Mouse (Mus musculus) left cerebral cortex, postnatal 14 days (tissue): Measurements from ENCODE around the gene Sucla2. TPM values are rescaled to one million over a fixed set of nuclear protein-coding genes. Genes with fewer than 3 reads are reported as not detected.
"Not testable (repeated sequence)": the region's sequence is repeated elsewhere in the genome, so short reads cannot be mapped to it uniquely, and the experiment has no call there.

Experiments used
- DNase-seq, 2 experiments: peaks; one replicate each; pipeline ENCODE4 v3.0.0; 2021 to 2022; ENCODE audit warnings: low spot score in 2 of 2, mixed read lengths in 1 of 2
- intact Hi-C: fragments of 180-260 bp; cut with DNase I; formaldehyde crosslinking; loops from one replicate; pipeline ENCODE4 v1.15.1; 2025
- total RNA-seq, 2 experiments: library from RNA; stranded (reverse); gene quantifications; 2 replicates each; pipeline ENCODE4 v1.2.3; 2021

The Sucla2 gene
- total RNA-seq, 2 experiments from 2014 or later = 150 to 155 TPM

DNA sequence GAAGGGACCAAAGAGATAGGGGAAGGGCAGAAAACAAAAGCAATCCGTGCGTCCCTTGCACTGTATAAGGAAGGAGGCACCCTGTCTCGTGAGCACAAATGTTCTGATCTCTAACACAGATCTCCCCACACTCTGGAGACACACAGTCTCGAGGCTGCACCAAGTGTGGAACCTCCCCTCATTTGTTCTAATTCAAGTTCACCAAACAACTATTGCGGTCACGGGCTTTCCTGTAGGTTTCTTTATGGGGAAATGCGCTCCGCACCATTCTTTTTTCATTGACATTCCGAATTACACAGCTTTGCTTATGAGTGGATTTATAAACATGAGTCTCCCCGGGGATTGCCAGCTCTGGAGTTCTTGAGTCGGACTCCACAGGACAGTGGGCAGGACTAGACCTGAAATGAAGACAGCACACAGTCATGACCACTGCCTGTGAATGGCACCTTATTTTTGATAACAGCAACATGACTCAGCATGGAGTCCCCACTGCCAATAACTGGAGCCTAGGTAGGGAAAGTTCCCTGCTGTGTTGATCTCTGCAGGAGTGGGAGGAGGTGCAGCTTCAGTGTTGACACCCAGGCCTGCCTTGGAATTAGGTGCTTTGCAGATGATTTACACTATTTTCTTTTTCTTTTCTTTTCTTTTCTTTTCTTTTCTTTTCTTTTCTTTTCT is 17.3 kb upstream of the Sucla2 start:
- no peak for DNase-seq
- intact Hi-C loops = loop anchor here (10.0 kb wide), 2 partner anchors 123 to 403 kb away; partner anchors contain the start of gene Itm2b

DNA sequence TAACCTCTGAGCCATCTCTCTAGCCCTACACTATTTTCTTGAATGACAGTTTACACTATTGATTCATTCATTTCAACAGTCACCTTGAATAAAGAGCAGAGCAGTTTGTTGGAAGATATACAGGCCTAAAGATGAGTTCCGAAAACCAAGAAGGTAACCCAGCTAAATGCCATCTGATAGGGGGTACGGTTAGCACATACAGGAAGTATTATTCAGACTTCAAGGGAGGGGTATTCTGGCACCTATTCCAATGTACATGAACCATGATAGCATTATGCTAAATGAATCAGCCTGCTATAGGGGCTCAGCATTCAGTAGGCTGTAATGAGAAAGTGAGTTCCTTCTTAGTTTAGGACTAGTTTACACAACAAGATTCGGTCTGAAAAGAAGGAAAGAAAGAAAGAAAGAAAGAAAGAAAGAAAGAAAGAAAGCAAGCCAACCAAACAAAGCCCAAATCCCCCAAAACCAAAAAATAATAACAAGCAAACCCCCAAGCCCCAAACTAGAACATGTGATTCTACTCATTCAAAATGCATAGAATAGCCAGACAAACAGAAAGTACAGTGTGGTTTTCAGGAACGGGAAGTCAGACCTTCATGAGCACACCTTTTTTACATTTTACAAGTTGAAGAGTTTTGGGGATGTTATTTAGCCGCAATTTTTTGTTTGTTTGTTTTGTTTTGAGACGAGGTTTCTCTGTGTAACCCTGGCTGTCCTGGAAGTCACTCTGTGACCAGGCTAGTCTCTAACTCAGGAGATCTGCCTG is 16.3 kb upstream of the Sucla2 start:
- DNase-seq = no peak
- intact Hi-C loops = loop anchor here (10.0 kb wide), 2 partner anchors 124 to 404 kb away; partner anchors contain the start of gene Itm2b

DNA sequence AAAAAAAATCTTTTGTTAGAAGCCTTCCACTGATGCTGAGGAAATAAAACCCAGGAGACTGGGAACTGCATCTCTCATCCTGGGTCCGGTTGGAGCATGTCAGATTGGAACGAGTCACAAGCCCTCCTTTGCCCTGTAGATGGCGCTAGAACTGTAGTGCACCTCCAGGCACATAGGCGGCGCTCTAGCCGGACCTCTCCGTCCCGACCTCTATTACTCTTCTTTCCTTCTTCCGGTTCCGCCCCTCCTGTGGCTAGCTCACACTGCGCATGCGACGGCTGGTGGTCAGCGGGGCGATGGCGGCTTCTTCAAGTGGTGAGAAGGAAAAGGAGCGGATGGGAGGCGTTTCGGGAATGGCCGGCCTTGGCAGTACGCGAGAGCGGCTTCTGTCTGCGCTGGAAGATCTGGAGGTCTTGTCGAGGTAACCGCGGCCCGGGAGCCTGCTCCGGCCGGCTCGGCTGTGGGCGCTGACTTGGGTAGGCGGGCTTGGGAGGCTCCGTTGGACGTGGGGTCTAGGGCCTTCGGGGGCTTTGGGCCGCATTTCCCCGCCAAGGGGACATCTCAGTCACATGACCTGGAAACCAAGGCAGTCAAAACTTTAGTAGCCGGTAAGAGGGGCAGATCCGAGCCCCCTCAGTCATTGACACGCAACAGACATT is 15.2 kb upstream of the Sucla2 start, which contains the start of gene Med4:
TSS of gene Med4 (plus strand) at position 261 of the 659 bp plus-strand sequence.
- intact Hi-C loops = loop anchor here (10.0 kb wide), 2 partner anchors 125 to 405 kb away; partner anchors contain the start of gene Itm2b
- peak; percentile 95 to 97 for DNase-seq

GRCm38 (mm10) chr14:73524136-73524535 is 983 bp upstream of the Sucla2 start:
- intact Hi-C loops = loop anchor here (5.0 kb wide), 1 partner anchor 1183 kb away; no protein-coding TSS in a partner anchor
- no peak for DNase-seq

- DNase-seq, intact Hi-C loops: not testable (repeated sequence)
Observed at GRCm38 (mm10) chr14:73528661-73529060, 3.5 kb downstream of the Sucla2 start.

DNA sequence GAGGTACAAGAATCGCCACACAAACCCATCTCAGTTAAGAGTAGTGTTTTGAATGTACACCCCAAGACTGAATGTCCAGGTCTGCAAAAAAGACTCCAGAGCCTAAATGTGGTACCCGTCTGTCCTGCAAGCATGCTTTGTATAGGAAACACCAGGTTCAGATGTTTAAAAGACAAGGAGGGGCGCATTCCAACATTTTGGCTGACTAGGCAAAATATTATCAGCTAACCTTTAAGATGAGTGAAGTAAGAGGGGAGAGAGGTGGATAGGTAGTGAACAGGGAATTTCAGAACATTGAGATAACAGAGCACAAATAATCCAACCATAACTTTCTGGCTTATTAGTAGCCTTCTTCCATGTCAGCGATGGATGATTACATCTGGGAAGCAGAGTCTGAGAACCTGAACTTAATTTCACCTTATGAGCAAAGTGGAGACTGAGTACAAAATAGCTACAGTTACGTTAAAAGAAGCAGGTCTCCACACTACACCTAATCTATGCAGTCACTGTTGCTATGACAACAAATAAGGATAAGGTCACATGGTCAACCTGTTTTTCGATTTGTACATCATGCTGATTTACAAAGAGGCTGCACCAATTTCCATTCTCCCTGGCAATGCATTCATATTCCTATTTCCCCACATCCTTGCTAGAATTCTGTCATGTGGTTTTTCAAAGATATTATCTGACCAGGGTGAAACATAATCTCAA is 8.8 kb downstream of the Sucla2 start:
- no peak for DNase-seq
- intact Hi-C loops = no loop called here

DNA sequence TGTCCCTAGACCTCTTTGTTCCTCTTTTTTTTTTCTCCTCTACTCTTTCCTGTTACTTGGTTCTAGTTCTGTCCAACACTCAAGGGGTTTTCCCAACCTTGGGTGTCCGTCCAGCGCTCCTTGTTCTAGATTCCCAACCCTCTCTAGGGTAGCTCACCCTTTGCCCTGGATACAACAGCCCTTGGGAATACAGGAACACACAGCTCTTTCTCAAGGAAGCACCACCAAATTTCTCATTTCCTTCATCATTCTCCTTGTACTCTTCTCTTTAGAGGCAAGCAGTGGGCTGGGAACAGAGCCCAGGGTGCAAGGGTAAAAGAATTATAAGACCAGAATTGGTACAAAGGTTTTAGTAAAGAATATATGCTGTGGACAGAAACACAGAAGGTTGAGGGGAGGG is 10.5 kb downstream of the Sucla2 start:
- no peak for DNase-seq
- intact Hi-C loops = no loop called here

DNA sequence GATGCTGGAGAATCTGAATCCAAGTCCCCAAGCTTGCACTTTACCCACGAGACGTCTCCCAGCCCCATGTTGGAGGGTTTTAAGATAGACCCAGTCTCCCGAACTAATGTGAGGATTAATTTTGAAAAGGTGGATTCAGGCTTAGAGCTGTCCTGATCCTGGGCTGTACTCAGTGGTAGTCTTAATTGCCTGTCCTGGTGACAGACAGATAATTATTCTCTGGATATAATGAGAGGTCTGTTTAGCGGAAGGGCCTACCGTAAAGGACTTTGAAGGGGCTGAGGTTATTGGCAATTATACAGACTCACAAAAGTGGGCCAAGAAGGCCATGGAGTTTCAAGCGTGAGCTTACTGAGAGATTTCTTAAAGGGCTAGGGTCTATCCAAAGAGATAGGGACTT is 18.7 kb downstream of the Sucla2 start:
- intact Hi-C loops = no loop called here
- DNase-seq = no peak

DNA sequence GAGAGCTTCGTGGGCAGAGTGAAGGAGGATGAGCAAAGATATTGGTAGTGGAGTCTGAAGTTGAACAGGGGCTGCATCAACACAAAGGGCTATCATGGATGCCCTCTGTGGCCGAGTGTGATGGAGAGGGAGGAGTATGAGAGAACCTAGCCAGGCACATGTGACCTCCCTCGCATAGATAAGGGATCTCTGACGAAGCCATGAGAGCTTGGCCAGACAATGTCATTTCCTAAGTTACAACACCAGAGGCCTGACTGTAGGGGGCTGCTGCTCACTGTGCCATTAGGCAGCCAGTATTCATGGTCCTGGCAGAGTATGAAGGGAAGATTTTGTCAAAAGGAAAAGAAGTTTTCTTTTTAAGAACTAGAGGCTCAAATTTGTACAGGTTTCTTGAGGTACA is 21.9 kb downstream of the Sucla2 start:
- no peak for DNase-seq
- intact Hi-C loops = no loop called here

- intact Hi-C loops = no loop called here
Observed at GRCm38 (mm10) chr14:73548051-73548450, 22.9 kb downstream of the Sucla2 start, which contains the start of gene Nudt15. Gene Nudt15 (minus strand): TSS chr14:73548242.

GRCm38 (mm10) chr14:73550291-73550690 is 25.2 kb downstream of the Sucla2 start:
- no peak for DNase-seq
- intact Hi-C loops = no loop called here

More at GRCm38 (mm10) chr14:73548051-73548450, 22.9 kb downstream of the Sucla2 start, which contains the start of gene Nudt15:
- no peak for DNase-seq

GRCm38 (mm10) chr14:73550732-73551131 is 25.6 kb downstream of the Sucla2 start:
- DNase-seq = peak in 1 of 2 experiments; percentile 34
- intact Hi-C loops = no loop called here

DNA sequence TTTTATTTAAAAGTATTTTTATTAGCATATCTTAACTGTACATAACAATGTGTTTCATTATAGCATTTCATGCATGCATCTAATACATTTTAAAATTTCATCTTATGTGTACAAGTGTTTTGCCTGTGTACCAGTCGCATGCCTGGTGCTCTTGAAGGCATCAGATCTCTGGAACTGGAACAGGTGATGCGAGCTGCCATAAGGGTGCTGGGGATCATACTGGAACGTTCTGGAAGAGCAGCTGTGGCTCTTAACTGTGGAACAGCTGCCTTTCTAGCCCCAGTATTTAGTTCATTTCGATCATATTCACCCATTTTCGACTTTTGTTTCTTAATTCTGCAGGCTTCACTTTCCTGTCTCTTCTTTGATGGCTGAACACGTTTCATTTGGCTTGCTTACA is 26.0 kb downstream of the Sucla2 start:
- no peak for DNase-seq
- intact Hi-C loops = no loop called here

DNA sequence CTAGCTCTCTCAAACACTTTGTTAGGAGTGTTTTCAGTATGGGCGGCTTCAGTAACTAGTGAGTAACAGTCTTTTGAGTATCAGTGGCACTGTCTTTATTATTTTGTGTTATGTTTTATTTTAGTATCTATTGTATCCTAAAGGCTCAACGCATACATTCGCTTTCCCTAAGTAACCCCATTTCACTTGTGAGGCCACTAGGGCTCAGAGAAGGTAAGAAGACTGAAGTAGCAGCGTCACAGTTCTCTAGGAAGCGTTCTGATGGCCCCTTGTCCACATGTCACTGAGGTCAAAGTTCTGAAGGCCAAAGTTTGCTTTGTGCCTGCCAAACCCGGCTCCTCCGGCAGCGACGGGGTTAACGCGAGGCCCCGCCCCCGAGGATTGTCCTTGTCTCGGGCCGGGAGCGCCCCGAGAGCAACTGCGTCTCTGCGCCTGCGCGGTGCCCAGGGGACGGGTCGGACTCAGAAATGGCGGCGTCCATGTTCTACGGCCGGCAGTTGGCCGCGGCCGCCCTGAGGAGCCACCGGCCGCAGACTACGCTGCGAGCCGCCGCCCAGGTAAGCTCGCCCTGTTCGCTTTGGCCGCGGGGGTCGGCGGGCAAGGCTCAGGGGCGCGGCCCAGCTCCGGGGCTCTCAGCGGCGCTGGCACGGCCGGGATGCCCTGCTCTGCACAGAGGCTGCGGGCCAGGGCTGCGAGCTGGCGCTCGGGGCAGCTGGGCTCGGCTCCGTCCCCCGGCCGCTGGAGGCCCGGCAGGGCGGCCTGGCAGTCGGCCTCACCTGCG is 27.4 kb downstream of the Sucla2 start:
- peak; percentile 94 to 95 for DNase-seq
- intact Hi-C loops = no loop called here

- intact Hi-C loops = no loop called here
- DNase-seq = no peak
Observed at GRCm38 (mm10) chr14:73553122-73553696, 28.1 kb downstream of the Sucla2 start.

DNA sequence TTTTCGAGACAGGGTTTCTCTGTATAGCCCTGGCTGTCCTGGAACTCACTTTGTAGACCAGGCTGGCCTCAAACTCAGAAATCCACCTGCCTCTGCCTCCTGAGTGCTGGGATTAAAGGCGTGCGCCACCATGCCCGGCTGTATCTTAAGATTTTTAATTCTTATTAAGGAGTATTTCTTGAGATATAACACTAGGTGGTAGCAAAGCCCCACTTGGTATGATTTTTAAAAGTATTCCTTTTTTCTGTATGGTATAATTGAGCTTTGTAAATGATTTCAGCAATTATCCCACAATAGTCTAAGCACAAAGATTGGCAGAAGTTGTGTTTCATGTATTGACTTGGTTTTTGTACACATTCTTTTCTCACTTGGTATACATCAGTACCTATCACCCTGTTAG is 44.7 kb downstream of the Sucla2 start:
- intact Hi-C loops, DNase-seq: not testable (repeated sequence)

DNA sequence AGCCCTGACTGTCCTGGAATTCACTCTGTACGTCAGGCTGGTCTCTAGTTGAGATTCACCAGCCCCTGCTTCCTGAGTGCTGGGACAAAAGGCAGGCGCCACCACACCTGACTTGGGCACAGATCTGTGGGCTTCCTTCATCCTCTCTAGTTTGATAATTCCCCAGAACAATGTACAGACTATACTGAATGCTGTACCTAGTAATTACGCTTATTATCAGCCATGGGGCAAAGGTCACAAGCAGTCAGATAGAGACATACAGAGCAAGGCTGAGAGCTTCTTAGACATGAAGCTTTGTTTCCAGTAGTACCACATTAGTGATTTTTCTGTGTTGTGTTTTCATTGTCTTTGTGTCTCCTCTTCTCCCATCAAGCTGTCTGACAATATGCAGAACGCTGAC is 46.0 kb downstream of the Sucla2 start:
- no peak for DNase-seq
- intact Hi-C loops = no loop called here

GRCm38 (mm10) chr14:73574053-73574452 is 48.9 kb downstream of the Sucla2 start:
- intact Hi-C loops = no loop called here
- no peak for DNase-seq
